Mouse (Mus musculus) mature B cell (primary cell): ENCODE data around the gene Slc39a1.

Experiments used
- in situ Hi-C: fragments of 300-500 bp; cut with MboI; formaldehyde crosslinking; loops from 2 replicates; pipeline ENCODE4 v1.14.3; 2019

Slc39a1 gene

DNA sequence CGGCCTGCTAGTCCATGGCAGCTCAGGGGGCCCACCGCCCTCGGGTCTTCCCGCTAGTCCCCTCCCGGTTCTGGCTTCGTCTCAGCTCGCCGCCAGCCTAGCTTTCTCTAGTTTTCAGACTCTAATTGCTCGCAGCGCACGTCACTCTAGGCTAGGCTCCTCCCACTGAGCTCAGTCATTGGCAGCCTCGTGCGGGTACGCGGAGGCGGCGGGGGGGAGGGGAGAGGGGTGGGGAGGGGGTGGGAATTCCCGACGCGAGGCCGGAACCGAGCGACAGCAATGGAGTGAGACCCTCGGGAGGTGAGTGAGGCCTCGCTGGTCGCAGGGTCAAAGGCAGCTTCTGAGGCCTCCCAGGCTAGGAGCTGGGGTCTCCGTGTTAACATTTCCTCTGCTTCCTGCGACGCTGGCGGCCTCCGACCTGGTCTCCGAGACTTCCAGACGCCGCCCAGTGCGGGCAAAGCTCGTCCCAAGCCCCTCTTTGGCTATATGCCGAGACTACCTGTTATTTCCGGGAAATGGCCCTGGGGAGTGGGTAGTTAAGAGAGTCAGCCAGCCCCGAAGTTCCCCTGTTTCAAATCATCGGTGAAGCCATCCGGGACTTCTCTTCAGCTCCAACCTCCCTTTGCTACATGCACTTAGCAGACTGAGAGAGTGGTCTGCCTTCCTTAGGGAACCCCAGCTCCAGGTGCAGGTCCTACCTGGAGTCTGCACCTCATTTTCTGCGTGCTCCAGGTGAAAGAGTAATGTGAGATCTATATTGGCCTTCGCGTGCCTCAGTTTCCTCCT is at the start of gene Slc39a1:
Slc39a1 (plus strand) TSS at position 213 of the 786 bp plus-strand sequence.
- in situ Hi-C loops, result no loop called here

DNA sequence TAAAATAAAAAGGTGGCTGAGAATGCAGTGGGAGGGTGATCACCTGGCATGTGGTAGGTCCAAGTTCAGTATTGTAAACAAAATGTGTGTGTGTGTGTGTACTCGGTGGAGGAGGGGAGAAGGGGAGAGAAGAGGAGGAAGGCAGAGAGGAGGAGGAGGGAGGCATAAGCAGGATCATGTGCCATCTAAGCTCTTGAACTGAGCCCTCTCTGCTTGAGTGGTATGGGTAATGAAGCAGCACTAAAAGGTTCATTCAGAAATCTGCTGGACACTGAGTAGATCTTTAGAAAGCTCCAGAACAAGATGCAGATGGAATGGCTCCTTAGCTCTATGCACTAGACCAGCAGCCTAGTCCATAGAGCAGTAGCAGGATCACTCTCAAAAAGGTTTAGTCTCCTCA is 45.1 kb upstream of the Slc39a1 start:
- in situ Hi-C loops, result no loop called here

DNA sequence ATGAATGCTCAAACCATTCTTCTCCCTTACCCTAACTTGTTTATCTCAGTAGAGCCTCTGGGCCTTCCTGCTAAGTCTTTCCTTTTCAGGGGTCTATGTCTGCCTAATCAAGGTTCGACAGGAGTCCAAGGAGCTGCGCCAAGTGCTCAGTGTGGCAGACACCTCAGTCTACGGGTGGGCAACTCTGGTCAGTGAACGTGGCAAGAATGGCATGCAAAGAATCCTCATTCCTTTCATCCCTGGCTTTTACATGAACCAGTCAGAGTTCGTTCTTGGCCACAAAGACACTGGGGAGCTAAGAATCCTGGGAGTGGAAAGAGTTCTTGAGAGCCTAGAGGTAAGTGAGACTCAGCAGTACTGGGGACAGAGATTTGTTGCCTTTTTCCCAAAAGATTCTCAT is 44.4 kb upstream of the Slc39a1 start:
- in situ Hi-C loops, result no loop called here

DNA sequence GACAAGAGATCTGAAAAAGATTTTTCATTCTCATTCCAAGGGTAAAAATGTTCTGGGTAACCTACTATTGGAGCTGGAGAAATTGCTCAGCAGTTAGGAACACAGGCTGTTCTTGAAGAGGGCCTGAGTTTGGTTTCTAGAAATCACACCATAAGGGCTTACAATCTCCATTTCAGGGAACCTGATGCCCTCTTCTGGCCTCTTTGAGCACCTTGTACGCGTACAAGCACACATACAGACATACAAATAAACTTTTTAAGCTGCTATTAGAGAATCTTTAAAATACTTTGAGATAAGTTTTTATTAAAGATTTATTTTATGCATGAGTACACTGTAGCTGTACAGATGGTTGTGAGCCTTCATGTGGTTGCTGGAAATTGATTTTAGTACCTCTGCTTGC is 43.4 kb upstream of the Slc39a1 start:
- in situ Hi-C loops, result no loop called here

DNA sequence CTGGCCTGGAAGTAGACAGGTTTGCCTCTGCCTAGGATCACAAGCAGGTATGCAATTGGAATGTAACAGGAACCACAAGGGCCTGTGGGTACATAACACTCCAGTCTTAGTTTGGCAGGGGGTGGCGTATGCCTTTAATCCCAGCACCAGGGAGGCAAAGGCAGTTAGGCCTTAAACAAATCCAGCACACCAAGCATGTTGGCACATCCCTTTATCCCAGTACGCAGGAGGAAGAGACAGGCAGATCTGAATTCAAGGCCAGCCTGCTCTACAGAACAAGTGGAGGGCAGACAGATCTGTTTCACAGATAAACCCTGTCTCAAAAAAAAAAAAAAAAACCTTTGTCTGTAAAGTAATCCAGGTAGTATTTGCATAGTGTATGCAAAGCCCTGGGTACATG is 39.3 kb upstream of the Slc39a1 start:
- in situ Hi-C loops, result no loop called here

DNA sequence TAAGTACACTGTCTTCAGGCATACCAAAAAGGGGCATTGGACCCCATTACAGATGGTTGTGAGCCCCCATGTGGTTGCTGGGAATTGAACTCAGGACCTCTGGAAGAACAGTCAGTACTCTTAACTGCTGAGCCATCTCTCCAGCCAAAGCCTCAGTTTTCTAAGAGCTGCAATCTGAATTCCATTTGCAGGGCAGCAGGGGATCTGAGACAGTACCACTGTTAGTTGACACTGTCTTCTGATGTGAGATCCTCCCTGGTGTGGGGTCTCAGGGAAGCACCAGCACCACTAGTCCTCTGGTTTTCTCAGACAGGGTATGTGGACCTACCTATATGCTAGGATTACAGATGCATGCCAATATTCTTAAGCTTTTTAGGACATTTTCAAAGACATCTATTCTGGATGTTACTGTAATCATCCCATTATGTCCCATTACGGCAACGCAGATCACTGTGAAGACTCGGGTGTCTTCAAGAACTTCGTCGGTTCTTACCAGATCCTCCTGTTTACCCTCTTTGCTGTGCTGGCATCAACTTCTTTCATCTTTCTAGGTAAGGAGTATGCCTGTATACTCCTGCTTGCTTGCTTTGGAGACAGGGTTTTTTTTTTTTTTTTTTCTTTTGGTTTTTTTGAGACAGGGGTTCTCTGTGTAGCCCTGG is 37.9 kb upstream of the Slc39a1 start:
- in situ Hi-C loops, result no loop called here

DNA sequence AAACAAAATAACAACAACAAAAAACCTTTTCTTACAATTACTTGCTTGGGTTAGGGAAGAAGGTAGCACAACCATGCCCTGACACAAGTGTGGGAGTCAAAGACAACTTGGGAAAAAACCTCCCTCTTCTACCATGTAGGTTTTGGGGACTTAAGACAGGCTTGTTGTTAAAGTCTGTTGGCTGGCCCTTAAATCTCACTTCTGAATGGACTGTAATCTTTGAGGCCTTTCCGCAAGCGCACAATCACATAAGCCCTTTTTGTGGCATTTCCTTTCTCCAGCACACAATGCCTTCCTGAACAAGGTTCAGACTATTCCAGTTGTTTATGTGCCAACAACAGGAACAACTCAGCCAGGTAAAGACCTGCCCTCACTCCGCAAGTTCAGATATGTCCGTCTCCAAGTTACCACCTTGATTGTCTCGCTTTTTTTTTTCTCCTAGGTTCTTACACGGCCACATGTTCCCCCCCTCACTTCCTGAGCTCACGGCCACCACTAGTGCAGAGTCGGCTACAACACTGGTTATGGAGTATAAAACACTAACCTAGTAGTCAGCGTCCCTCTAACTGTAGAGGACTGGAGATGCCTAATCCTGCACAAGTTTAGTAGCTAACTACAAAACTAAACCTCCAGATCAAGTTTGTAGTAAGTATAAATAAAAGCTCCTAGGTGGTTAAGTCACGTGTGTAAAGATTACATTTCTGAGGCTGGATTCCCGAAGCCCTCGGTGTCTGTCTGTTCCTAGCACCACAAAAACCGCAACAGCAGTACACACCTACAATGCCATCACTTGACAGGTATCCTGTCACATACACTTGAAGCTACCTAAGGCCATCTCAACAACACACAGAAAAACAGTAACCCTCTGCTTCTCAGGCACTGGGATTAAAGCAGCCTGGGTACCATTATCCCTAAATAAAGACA is 36.2 kb upstream of the Slc39a1 start:
- in situ Hi-C loops, result no loop called here

DNA sequence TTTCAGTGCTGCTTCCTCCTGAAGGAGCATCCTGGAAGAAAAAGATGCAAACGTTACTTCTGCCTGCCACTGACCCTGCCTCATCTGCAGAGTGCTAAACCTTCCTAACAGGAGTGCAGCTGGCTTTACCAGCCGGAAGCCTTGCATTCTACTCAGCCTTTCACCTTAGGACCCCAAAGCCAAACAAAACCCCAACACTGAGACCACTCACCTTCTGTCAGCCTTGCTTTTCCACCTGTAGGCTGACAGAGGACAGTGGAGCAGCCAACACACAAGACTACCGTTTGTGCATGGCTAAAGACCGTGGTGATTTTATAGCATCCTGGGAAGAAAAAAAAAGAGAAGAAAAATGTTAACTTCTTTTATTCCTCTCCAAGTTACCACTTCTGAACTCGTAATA is 35.2 kb upstream of the Slc39a1 start:
- in situ Hi-C loops, result no loop called here

DNA sequence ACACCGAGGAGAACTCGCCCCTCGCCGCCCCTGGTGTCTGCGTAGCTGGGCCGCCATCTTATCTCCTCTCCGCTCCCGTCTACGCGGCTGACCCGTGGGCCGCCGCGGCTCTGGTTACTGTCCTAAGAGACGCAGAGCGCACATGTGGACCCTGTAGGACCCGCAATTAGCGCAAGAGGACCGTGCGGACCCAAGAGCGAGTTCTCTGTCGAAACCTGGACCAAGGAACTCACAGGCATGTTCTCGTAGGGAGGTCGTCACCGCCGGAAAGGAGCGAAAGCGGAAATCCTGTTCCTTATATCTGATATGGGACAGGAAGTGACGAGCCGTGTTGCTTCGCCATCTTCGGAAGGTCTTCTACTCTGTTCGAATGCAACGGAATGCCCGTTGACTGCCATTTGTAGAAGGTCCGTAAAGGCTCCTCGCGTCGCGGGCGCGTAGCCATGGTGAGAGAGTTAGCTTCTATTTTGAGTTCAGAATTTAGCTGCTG is 34.5 kb upstream of the Slc39a1 start, which contains the start of the genes Rps27 and Rab13:
Rps27 (minus strand) TSS at position 275 of the 490 bp plus-strand sequence.
Rab13 (plus strand) TSS at position 319 of the 490 bp plus-strand sequence.
- in situ Hi-C loops, result no loop called here

DNA sequence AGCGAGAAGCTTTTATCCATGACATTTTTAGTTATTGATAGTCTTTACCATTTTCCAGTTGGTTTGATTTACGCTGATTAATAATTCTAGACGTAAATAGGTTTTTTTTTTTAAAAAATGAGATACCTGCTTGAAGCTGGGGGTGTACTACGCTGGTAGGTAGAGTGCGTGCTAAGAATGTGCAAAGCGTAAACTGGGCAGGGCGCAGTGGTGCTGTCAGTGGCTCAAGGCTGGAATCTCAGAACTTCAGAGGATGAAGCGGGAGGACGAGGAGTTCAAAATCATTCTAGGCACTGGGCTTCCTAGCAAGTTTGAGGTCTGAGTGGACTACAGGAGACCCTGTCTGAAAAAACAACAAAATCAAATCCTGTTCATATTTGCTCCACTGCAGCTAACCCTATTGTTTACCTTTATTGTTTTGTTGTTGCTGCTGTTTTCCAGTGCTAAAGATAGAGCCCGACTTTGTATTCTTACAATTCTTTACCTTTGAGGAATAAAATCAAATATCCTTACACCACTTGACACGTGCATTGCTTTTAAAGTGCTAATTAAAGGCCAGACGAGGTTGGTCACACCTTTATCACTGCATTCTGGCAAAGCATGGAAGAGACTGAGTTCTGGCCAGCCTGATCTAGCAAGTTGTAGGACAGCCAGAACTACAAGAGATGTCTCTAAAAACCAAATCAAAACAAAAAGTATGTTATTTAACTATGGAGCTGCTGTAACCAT is 33.9 kb upstream of the Slc39a1 start:
- in situ Hi-C loops, result no loop called here

DNA sequence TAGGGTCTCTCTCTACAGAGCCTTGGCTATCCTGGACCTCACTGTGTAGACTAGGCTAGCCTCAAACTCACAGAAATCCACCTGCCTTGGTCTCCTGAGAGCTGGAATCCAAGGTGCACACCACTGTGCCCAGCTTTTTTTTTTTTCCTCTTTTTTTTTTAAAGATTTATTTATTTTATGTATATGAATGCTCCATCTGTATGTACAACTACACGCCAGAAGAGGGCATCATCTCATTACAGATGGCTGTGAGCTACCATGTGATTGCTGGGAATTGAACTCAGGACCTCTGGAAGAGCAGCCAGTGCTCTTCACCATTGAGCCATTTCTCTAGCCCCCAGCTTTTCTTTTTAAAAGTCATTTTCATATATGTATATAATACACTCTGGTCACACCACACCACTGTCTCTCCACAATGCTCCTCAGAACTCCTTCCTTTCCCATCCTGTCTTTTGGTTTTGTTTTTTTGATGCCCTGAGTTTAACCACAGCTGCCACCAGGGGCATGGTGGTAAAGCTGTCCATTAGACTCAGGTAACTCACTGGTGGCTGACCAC is 32.1 kb upstream of the Slc39a1 start:
- in situ Hi-C loops, result no loop called here

DNA sequence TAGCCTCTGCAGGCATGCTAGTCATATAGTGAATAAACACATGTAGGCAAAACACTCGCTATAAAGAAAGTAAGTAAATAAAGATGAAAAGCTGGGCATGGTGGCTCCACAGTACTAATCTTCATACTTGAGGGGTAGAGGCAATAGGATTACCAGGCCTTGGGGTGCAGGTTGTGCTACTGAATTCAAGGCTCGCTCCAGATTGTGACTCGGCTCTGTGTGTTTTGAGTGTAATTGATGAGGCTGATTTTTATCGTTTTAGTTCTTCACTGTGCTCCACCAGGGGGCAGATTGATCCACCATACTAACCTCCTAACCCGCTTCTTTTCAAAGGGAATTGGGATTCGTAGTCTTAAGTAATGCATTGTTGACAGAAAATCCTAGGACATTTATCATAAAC is 27.9 kb upstream of the Slc39a1 start:
- in situ Hi-C loops, result no loop called here

DNA sequence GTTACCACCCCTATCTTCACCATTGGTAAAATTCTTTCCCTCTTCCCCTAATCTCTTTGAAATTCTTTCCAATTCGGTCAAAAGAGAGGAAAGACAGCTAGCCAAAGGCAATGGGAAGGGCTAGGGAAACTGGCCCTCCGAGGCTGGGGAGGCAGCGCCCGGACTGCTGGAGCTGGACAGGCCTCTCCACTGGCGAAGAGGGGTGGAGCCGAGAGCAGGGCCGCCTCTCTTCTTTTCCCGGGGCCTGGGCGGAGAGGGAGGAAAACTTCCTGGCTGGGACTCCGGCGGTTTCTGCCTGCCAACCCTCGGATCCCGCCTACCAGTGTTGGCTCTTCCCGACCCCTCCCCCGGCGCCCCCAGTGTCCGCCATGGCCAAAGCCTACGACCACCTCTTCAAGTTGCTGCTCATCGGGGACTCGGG is 27.4 kb upstream of the Slc39a1 start:
- in situ Hi-C loops, result no loop called here

DNA sequence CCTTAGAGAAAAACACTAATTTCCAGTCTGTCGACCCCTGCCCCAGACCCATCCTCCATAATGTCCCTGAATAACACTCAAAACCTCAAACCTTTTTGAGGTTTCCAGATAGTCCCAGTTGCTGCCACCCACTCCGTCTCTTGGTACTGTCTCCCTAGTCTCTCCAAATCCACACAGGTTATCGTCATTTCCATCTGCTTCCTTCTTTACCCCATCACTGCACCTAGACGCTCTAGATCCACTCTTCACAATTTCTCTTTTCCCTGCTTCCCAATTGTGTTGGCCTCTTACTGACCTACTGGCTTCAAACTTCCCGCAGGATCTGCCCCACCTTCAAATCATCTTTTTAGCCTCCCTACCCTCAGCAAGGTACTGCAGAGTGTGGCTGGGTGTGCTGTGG is 26.8 kb upstream of the Slc39a1 start:
- in situ Hi-C loops, result no loop called here

DNA sequence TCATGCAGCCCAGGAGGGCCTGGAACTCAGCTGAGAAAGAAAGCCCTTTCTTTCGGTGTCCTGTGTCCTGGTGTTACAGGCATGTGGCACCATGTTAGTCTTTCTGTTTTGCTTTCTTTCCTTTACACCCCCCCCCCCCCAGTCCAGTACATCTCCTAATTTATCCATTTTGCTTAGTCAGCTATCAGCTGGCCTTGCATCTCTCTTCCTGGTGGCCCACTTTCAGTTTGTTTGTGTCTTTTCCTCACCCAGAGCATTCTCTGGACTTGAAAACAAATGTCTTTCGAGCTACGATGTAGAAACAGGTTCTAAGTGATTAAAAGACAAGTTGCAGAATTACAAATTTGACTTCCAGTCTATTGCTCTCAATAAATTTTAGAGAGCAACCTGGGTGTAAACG is 25.5 kb upstream of the Slc39a1 start:
- in situ Hi-C loops, result no loop called here

DNA sequence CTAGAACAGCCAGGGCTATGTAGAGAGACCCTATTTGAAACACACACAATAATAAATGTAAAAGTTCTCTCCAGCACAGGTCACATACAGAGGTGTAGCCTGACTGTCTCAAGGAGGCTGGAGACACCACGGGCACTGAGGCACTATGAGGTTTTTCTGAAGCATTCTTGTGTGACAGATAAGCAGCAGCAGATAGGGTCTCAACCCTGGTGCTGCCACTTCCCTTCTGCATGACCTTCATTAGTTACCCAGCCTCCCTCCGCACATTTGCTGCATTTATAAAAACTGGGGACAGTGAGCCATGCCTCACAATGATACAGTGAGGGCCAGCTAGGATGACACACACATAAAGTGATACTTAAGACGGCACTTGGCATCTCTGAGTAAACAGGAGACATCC is 25.0 kb upstream of the Slc39a1 start:
- in situ Hi-C loops, result no loop called here

DNA sequence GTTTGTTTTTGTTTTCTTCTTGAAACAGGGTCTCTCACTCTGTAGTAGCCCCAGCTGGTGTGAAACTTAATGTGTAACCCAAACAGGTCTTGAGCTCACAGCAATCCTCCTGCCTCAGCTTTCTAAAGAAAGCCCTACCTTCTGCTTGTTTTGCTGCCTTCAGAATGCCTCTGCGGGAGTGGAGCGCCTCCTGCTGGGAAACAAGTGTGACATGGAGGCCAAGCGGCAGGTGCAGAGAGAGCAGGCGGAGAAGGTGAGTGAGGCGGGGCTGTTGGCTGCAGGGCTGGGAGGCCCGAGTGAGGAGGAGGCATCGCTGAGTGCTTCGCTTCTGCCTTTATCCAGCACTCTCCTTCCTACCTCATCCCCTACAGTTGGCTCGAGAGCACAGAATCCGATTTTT is 23.6 kb upstream of the Slc39a1 start:
- in situ Hi-C loops, result no loop called here

DNA sequence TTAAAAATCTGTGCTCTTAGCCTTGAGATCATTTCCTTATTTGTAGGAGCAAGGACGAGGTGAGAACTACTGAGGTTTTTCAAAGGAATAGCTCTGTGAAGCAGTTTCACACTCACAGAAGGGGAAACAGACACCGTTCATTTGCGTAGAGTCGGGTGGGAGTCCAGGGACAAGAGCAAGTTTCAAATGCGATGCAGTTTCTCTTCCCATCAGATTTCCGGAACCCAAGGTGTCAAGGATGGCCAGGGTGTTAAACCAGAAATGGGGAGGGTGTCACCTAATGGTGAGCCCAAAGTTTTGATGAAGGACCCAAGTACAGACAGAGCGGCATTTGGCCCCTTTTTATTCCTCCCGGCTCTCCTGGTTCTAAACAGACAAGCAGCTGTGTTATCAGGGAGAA is 16.9 kb upstream of the Slc39a1 start:
- in situ Hi-C loops, result no loop called here

DNA sequence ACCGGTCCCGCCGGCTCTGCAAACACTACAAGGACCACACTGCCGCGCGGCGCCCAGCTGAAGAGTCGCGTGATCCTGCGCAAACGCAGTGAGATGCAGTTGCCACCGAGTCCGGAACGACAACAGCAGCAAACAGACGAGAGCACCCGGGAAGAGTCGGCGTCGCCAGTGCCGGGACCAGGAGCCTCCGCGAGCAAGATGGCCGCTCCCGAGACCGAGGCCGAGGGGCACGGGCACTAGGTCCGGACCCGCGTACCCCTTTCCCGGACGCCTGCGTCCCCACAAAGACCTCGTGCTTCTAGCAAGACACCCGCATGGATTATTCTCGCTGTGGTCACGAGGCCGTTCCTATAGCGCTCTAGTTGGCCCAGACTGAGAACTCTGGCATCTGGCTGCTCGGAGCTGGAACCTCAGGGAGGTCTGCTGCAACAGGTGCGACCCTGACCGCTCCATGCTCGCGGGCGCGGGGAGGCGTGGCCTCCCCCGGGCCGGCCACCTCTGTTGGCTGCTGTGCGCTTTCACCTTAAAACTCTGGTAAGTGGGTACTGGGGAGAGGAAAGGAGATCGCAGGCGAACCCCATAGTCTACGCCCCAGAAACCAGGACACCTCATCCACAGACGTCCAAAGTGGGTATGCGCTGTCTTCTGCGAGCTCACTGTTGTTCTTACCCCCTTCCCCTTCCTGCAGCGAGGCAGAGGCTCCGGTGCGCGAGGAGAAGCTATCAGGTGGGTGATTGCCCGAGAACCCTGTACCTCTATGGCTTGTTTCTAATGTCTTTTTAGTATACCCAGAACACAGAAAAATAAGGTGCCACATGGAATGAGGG is 16.3 kb upstream of the Slc39a1 start, which contains the start of gene Jtb:
Jtb (plus strand) TSS at position 91 of the 827 bp plus-strand sequence.
- in situ Hi-C loops, result no loop called here

DNA sequence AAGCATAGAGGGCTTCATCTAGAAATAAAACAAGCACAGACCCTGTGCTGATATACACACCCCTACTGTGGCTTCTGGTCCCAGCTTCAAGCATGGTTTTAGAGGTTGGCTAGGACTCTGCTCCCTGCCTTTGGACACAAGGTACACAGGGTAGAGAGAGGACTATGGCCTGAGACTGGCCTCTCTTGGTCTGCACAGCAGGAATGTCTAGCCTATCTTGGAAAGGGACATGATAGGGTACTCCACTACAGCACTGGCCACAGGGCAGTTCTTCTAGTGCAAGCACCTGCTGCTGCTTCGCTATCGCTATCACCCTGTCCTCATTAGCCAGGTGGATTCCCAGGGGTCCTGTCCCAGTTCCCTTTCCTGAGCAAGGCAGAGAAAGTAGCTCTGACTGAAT is 6.7 kb upstream of the Slc39a1 start:
- in situ Hi-C loops, result no loop called here
